Mouse (Mus musculus) neural tube, embryonic 14.5 days (tissue): ENCODE measurements around the gene Atg14. TPM values are rescaled to one million over a fixed set of nuclear protein-coding genes. Genes with fewer than 3 reads are reported as not detected.
A peak's percentile ranks its signal among the peaks of the same experiment; 100 is the strongest.

ENCODE experiments used
- ATAC-seq: fragments of 200-750 bp; cut with Nextera tagmentation; 2 replicates; pipeline ENCODE4 v1.8.0; 2017; ENCODE audit warnings: low read depth, mild to moderate bottlenecking, moderate TSS enrichment, moderate library complexity
- H3K27ac ChIP-seq: fragments of 300-500 bp; sonication (generic); 2 replicates; pipeline ENCODE4 v1.5.1; 2014; ENCODE audit warnings: low read depth, mild to moderate bottlenecking, control low read depth, low read length, moderate library complexity, mixed read lengths
- H3K27me3 ChIP-seq: fragments of 300-500 bp; sonication (generic); 2 replicates; pipeline ENCODE4 v1.6.1; 2014; ENCODE audit warnings: low read length; ENCODE audit not compliant: control insufficient read depth, insufficient read depth
- H3K36me3 ChIP-seq: fragments of 300-500 bp; sonication (generic); 2 replicates; pipeline ENCODE4 v1.6.1; 2014; ENCODE audit warnings: low read length, mixed read lengths; ENCODE audit not compliant: control insufficient read depth, insufficient read depth
- H3K4me1 ChIP-seq: fragments of 300-500 bp; sonication (generic); 2 replicates; pipeline ENCODE4 v1.6.1; 2014; ENCODE audit warnings: low read length; ENCODE audit not compliant: control insufficient read depth, insufficient read depth
- H3K4me2 ChIP-seq: fragments of 300-500 bp; sonication (generic); 2 replicates; pipeline ENCODE4 v1.6.1; 2014; ENCODE audit warnings: mild to moderate bottlenecking, low read depth, low read length, control low read depth
- H3K4me3 ChIP-seq: fragments of 300-500 bp; sonication (generic); 2 replicates; pipeline ENCODE4 v1.5.1; 2014; ENCODE audit warnings: low read depth, low read length, control low read depth, mixed read lengths
- H3K9ac ChIP-seq: fragments of 300-500 bp; sonication (generic); replicated peaks from 2 replicates; pipeline ENCODE4 v1.6.1; 2014; ENCODE audit warnings: low read depth, mild to moderate bottlenecking, control low read depth, low read length, mixed read lengths
- H3K9me3 ChIP-seq: fragments of 300-500 bp; sonication (generic); 2 replicates; pipeline ENCODE4 v1.6.1; 2016; ENCODE audit warnings: low read length; ENCODE audit not compliant: control insufficient read depth
- WGBS: fragments of 180-500 bp; shearing (Covaris S2); extraction: QIAGEN DNeasy Blood & Tissue Kit; methylation state at CpG from one replicate; pipeline ENCODE4 v1.1.7; 2014; 5-methylcytosine and 5-hydroxymethylcytosine counted together
- polyA plus RNA-seq: library from polyadenylated mRNA; unstranded; fragments of >200 nt; fragmentation: Nextera tagmentation; extraction: Ambion mirVana; gene quantifications from 2 replicates; pipeline ENCODE4 v1.2.1, GENCODE M21; 2014

Atg14 gene
- polyA plus RNA-seq, 1 experiment from 2014 or later, result 18.3 TPM

- Histone ChIP-seq H3K27me3 (no peaks in the 10 kb centered on the region), H3K4me3 (no peak overlapping the region), H3K36me3 (no peaks in the 10 kb centered on the region), H3K27ac (no peak overlapping the region), H3K9me3 (no peaks in the 10 kb centered on the region), H3K9ac (no peak overlapping the region), H3K4me1 (no peaks in the 10 kb centered on the region), H3K4me2 (no peak overlapping the region)
- ATAC-seq, result no peak
- 64% methylated on average over 1 of the region's 1 CpGs for WGBS
These were observed 10.8 kb upstream of the Atg14 start for GRCm38 (mm10) chr14:47581280-47581679.

GRCm38 (mm10) chr14:47578086-47578485 lies 7.6 kb upstream of the Atg14 start:
- Histone ChIP-seq H3K9me3 (no peaks in the 10 kb centered on the region), H3K36me3 (no peaks in the 10 kb centered on the region), H3K4me2 (no peak overlapping the region), H3K9ac (no peak overlapping the region), H3K4me1 (no peaks in the 10 kb centered on the region), H3K27ac (no peak overlapping the region), H3K4me3 (no peak overlapping the region), H3K27me3 (no peaks in the 10 kb centered on the region)
- no peak for ATAC-seq
- 85% methylated on average over 2 of the region's 2 CpGs for WGBS

GRCm38 (mm10) chr14:47576687-47577086 lies 6.2 kb upstream of the Atg14 start:
- WGBS, result 64% methylated on average over 4 of the region's 4 CpGs
- H3K36me3 ChIP-seq, result no peaks in the 10 kb centered on the region
- H3K4me3 ChIP-seq, result no peak overlapping the region
- no peaks in the 10 kb centered on the region for H3K4me1 ChIP-seq
- H3K27ac ChIP-seq, result no peak overlapping the region
- no peak overlapping the region for H3K9ac ChIP-seq
- no peaks in the 10 kb centered on the region for H3K9me3 ChIP-seq
- no peak overlapping the region for H3K4me2 ChIP-seq
- ATAC-seq, result no peak
- H3K27me3 ChIP-seq, result no peaks in the 10 kb centered on the region

- Histone ChIP-seq H3K27ac (no peak overlapping the region), H3K4me2 (no peak overlapping the region), H3K9ac (no peak overlapping the region), H3K27me3 (no peaks in the 10 kb centered on the region), H3K36me3 (no peaks in the 10 kb centered on the region), H3K9me3 (no peaks in the 10 kb centered on the region), H3K4me3 (no peak overlapping the region), H3K4me1 (no peaks in the 10 kb centered on the region)
- WGBS, result 67% methylated on average over 11 of the region's 11 CpGs
- no peak for ATAC-seq
These were observed 4.3 kb upstream of the Atg14 start for GRCm38 (mm10) chr14:47574721-47575120.

- Histone ChIP-seq H3K36me3 (no peaks in the 10 kb centered on the region), H3K27me3 (no peaks in the 10 kb centered on the region), H3K9me3 (no peaks in the 10 kb centered on the region), H3K9ac (no peak overlapping the region), H3K4me1 (peaks cover 2% of the 10 kb centered on the region; the same call in 1 of the 2 replicates), H3K4me3 (no peak overlapping the region), H3K4me2 (no peak overlapping the region), H3K27ac (no peak overlapping the region)
- 82% methylated on average over 4 of the region's 4 CpGs for WGBS
- no peak for ATAC-seq
These were observed 2.3 kb upstream of the Atg14 start for GRCm38 (mm10) chr14:47572707-47573106.

GRCm38 (mm10) chr14:47567962-47568652 lies 2.3 kb downstream of the Atg14 start:
- Histone ChIP-seq H3K4me1 (peaks cover 10% of the 10 kb centered on the region; the same call in 1 of the 2 replicates), H3K27me3 (no peaks in the 10 kb centered on the region), H3K4me3 (peak overlapping the region; percentile 90), H3K9me3 (no peaks in the 10 kb centered on the region), H3K27ac (peak overlapping the region; percentile 34), H3K9ac (peak overlapping the region; percentile 80), H3K4me2 (peak overlapping the region; percentile 85), H3K36me3 (no peaks in the 10 kb centered on the region)
- under 1% methylated on average over 46 of the region's 46 CpGs for WGBS
- peak; percentile 99 for ATAC-seq

- 91% methylated on average over 4 of the region's 4 CpGs for WGBS
- H3K36me3 ChIP-seq, result 0 out of 2 replicates have a peak, but pooled peaks cover 5% of the 10 kb centered on the region
These were observed 7.3 kb downstream of the Atg14 start for GRCm38 (mm10) chr14:47563106-47563505.

GRCm38 (mm10) chr14:47562530-47562929 lies 7.9 kb downstream of the Atg14 start:
- no peak for ATAC-seq
- H3K4me3 ChIP-seq, result no peak overlapping the region
- H3K27me3 ChIP-seq, result no peaks in the 10 kb centered on the region
- 0 out of 2 replicates have a peak, but pooled peaks cover 5% of the 10 kb centered on the region for H3K36me3 ChIP-seq
- H3K4me1 ChIP-seq, result peaks cover 6% of the 10 kb centered on the region; the same call in 1 of the 2 replicates
- H3K9me3 ChIP-seq, result no peaks in the 10 kb centered on the region
- H3K4me2 ChIP-seq, result no peak overlapping the region
- no peak overlapping the region for H3K9ac ChIP-seq
- H3K27ac ChIP-seq, result no peak overlapping the region
- 94% methylated on average over 1 of the region's 1 CpGs for WGBS

More at GRCm38 (mm10) chr14:47563106-47563505, 7.3 kb downstream of the Atg14 start:
- no peak overlapping the region for H3K9ac ChIP-seq
- H3K4me1 ChIP-seq, result peaks cover 10% of the 10 kb centered on the region; the same call in 1 of the 2 replicates
- no peak overlapping the region for H3K4me3 ChIP-seq
- H3K27me3 ChIP-seq, result no peaks in the 10 kb centered on the region
- ATAC-seq, result no peak
- H3K9me3 ChIP-seq, result no peaks in the 10 kb centered on the region
- no peak overlapping the region for H3K27ac ChIP-seq
- H3K4me2 ChIP-seq, result no peak overlapping the region

- no peak overlapping the region for H3K4me3 ChIP-seq
- no peak overlapping the region for H3K4me2 ChIP-seq
- no peak overlapping the region for H3K9ac ChIP-seq
- no peaks in the 10 kb centered on the region for H3K4me1 ChIP-seq
- no peaks in the 10 kb centered on the region for H3K27me3 ChIP-seq
- no peaks in the 10 kb centered on the region for H3K9me3 ChIP-seq
- no peak for ATAC-seq
- H3K36me3 ChIP-seq, result 0 out of 2 replicates have a peak, but pooled peaks cover 5% of the 10 kb centered on the region
- 91% methylated on average over 2 of the region's 2 CpGs for WGBS
- H3K27ac ChIP-seq, result no peak overlapping the region
These were observed 9.7 kb downstream of the Atg14 start for GRCm38 (mm10) chr14:47560714-47561113.
